Mouse (Mus musculus): Measurements from ENCODE around the gene Slc9a1. TPM values are rescaled to one million over a fixed set of nuclear protein-coding genes. Genes with fewer than 3 reads are reported as not detected.

Slc9a1 gene
- total RNA-seq, 2 experiments from 2014 or later: 10.0 to 12.8 TPM

- no peak for DNase-seq
- intact Hi-C loops (cut with DNase I; ENCODE audit: low total_unique reads): loop anchor here (5.0 to 10.0 kb wide), 2 partner anchors 110 to 197 kb away; no protein-coding TSS in a partner anchor
These were observed 52.5 kb downstream of the Slc9a1 start for GRCm38 (mm10) chr4:133421989-133422388.

GRCm38 (mm10) chr4:133422601-133423000 is 53.1 kb downstream of the Slc9a1 start:
- no peak for DNase-seq
- intact Hi-C loops (cut with DNase I; ENCODE audit: low total_unique reads): loop anchor here (5.0 to 10.0 kb wide), 2 partner anchors 110 to 198 kb away; no protein-coding TSS in a partner anchor

- peak; percentile 50 for DNase-seq
- intact Hi-C loops (cut with DNase I; ENCODE audit: low total_unique reads): loop anchor here (5.0 to 10.0 kb wide), 2 partner anchors 111 to 198 kb away; no protein-coding TSS in a partner anchor
These were observed 53.6 kb downstream of the Slc9a1 start for GRCm38 (mm10) chr4:133423108-133423507.

DNA sequence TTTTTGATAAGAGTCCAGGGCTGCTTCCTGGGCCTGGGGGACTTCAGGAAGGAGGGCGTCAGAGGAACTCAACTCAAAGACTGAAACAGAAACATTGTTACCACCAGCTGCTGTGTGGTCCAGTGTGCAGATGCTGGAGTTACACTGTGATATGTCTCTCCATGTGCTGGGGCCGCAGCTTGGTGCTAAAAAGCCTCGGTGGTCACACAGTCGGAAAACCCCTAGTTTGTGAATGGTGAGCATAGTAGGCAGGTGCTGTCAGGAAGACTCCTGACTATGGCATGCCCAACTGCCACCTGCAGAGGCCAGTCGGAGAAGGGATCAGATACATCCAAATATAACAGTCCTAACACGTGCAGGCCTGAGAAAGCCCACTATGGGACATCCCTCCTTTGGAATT is 54.2 kb downstream of the Slc9a1 start:
- intact Hi-C loops (cut with DNase I; ENCODE audit: low total_unique reads): loop anchor here (2.0 to 10.0 kb wide), 3 partner anchors 27 to 199 kb away; no protein-coding TSS in a partner anchor
- DNase-seq: no peak

DNA sequence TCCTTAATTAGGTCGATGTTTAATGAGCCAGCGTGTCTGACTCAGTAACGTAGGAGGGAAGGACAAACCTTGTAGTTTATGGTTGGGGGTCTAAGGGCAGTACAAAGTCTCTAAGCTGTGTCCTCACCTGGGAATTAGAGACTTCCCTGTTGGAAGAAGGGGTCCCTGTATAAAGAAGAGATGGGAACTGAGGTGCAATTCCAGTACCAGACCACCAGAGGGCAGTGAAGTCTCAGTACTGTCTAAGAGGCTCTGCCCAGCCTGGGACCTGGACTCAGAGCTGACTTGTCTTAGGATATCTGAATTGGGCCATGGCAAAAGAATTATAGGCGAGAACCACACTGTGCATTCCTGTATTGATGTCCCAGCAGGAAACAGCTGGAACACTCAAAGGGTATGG is 54.6 kb downstream of the Slc9a1 start:
- peak; percentile 66 for DNase-seq
- intact Hi-C loops (cut with DNase I; ENCODE audit: low total_unique reads): loop anchor here (2.0 to 10.0 kb wide), 3 partner anchors 27 to 199 kb away; no protein-coding TSS in a partner anchor

GRCm38 (mm10) chr4:133426141-133426540 is 56.6 kb downstream of the Slc9a1 start:
- intact Hi-C loops (cut with DNase I; ENCODE audit: low total_unique reads): loop anchor here (10.0 kb wide), 1 partner anchor 201 kb away; no protein-coding TSS in a partner anchor
- no peak for DNase-seq

DNA sequence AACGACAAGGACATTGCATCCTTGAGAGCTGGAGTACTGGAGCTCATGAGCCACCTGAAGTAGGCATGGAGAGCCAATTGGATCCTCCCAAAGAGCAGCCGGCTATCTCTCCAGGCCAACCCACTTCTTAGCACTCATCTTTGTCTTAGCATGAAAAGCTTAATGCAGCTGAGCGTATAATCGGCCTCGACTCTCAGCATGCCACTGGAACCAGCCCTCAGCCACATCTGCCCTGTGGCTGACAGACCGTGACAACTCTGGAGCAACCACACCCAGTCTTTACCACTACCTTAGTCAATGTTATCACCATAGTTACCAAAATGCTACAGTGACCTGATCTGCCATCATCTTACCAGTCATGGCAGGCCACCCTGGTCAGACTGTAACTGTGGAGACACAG is 62.0 kb downstream of the Slc9a1 start:
- DNase-seq: no peak
- intact Hi-C loops (cut with DNase I; ENCODE audit: low total_unique reads): no loop called here

DNA sequence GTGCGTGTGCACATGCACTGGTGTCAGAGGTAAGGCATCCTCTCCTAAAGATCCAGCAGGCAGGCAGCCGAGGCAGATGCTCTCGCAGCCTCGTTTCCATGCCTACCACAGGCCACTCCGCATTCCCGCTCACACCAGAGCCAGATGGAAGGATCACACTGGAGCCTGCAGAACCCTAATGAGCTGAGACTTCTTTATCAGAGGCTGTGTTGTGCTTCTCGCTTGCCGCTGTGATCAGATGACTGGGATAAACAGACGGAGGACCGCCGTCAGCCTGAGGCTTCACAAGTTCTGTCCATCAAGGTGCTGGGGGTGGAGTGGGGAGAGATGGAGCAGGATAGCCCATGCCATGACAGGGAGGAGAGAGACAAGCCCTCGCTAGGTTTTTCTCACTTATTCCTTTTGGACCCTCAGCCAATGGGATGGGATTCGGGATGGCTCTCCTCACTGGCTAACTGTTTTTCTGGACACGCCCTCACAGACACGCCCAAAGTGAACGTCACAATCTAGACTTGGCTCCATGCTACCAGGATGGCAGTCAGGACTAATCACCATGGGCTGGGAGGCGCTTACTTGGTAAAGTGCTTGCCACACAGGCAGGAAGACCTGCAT is 63.2 kb downstream of the Slc9a1 start:
- no peak for DNase-seq
- intact Hi-C loops (cut with DNase I; ENCODE audit: low total_unique reads): no loop called here

GRCm38 (mm10) chr4:133435921-133436320 is 66.4 kb downstream of the Slc9a1 start:
- no peak for DNase-seq
- intact Hi-C loops (cut with DNase I; ENCODE audit: low total_unique reads): no loop called here

DNA sequence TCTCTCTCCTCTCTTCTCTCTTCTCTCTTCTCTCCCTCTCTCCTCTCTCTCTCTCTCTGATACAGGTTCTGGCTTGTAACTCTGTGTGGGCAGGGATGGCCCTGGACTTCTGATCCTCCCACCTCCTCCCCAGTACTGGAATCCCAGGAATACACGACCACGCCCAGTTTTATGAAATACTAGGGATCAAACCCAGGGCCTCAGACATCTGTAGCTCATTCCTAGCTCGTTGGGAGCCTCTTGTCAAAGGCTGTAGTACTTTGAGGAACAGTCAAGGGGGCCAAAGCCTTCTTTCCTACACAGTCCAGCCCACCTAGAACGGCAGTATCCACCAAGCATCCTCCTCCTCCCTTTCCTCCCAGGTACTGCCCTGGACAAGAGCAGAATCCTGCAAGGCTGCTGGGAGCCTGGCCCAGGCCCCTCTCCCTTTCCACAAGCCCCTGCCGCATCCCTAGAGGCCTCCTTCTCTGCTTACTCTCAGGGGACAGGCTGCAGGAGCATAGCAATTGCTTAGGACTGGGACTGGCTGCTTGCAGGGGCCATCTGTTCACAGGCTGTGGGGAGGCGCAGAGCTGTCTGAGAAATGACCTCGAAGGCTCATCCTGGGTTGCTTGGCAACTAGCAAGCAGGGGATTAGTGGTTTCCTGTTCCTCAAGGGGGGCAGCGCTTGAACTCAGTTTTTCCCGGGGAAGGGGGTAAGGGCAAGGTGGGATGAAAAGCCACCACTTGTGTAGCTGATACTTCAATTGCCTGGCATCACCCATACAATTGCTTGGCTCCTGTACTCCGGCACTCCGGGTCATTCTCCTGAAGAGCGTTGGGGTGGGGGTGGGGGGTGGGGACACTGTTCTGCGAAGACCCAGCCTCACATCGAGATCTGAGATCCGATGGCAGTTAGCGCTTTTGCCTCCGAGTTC is 70.2 kb downstream of the Slc9a1 start:
- intact Hi-C loops (cut with DNase I; ENCODE audit: low total_unique reads): no loop called here

DNA sequence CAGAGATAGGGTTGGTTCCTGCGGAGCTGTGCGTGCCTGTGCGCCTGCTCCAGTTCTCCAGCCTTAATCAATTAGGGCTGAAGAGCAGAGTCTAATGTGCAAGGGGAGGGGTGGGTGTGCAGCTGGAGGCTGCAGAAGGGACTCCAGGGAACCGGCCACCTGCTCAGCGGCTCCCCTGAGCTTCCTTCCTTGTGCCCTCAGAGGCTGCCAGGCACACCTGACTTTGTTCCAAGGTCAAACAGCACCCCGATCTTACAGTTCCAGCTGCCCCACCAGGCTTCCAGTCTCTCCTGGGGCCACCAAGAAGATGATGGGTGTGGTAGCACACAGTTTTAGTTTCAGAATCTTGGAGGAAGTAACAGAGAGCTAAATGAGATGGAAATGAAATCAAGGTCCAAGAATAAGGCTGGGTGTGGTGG is 70.9 kb downstream of the Slc9a1 start:
- intact Hi-C loops (cut with DNase I; ENCODE audit: low total_unique reads): no loop called here
- DNase-seq: no peak

More for the DNA sequence above, 70.2 kb downstream of the Slc9a1 start:
- no peak for DNase-seq

GRCm38 (mm10) chr4:133442194-133442593 is 72.7 kb downstream of the Slc9a1 start:
- no peak for DNase-seq
- intact Hi-C loops (cut with DNase I; ENCODE audit: low total_unique reads): no loop called here

- no peak for DNase-seq
- intact Hi-C loops (cut with DNase I; ENCODE audit: low total_unique reads): no loop called here
These were observed 73.6 kb downstream of the Slc9a1 start for GRCm38 (mm10) chr4:133443085-133443484.

- DNase-seq: no peak
- intact Hi-C loops (cut with DNase I; ENCODE audit: low total_unique reads): no loop called here
These were observed 76.2 kb downstream of the Slc9a1 start for GRCm38 (mm10) chr4:133445727-133446126.

DNA sequence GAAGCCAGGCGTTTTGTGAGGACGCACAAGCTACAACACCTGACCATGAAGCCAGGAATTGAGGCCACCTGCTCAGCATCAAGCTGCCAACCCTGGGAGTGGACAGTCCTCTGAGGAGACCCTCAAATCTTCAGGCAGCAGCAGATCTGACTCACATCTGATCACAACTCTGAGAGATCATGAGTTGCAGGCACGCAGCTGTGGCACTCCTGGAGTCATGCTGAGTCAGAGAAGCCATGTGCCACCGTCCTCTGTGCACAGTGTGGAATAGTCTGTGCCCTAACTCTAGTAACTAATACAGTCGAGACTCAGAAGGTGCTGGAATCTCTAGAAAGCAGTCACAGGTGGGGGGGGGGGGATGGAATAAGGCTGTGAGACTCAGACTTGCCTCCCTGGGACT is 77.9 kb downstream of the Slc9a1 start:
- no peak for DNase-seq
- intact Hi-C loops (cut with DNase I; ENCODE audit: low total_unique reads): no loop called here

- DNase-seq: no peak
- intact Hi-C loops (cut with DNase I; ENCODE audit: low total_unique reads): no loop called here
These were observed 78.5 kb downstream of the Slc9a1 start for GRCm38 (mm10) chr4:133447967-133448366.

GRCm38 (mm10) chr4:133448708-133449388 is 79.3 kb downstream of the Slc9a1 start:
- no peak for DNase-seq
- intact Hi-C loops (cut with DNase I; ENCODE audit: low total_unique reads): no loop called here

- DNase-seq: no peak
- intact Hi-C loops (cut with DNase I; ENCODE audit: low total_unique reads): loop anchor here (2.0 to 10.0 kb wide), 2 partner anchors 25 to 135 kb away; no protein-coding TSS in a partner anchor
These were observed 80.2 kb downstream of the Slc9a1 start for GRCm38 (mm10) chr4:133449726-133450125.

DNA sequence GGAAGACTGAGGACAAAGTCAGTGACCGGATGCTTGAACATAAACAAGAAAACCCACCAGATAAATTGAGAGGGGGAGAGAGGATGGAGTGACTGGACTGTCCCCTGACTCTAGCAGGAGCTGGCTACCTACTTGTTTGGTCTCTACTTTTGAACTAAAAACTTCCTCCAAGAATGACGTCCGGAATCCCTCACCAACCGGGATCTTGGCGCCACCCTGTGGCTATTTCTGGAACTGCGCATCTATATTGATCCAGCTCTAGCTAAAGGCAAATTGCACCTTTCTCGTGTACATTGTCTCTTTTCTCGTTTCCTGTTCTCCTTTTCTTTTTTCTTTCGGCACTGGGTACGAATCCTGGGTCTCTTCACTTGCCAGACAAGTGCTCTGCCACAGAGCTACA is 82.0 kb downstream of the Slc9a1 start:
- intact Hi-C loops (cut with DNase I; ENCODE audit: low total_unique reads): loop anchor here (2.0 to 10.0 kb wide), 2 partner anchors 27 to 137 kb away; no protein-coding TSS in a partner anchor
- DNase-seq: peak; percentile 76

DNA sequence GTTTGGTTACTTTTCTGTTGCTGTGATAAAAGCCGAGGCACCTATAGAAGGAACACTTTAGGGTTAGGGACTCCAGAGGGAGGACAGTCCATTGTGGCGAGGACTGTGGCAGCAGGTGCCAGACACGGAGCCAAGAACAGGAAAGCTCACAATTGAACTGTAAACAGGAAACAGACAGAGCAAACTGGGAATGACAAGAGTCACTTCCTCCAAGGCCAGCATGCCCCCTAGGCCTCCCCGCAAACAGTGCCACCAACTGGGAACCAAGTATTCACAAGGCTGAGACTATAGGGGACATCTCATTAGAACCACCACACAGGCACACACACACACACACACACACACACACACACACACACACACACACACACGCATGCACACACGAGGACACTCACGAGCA is 82.9 kb downstream of the Slc9a1 start:
- DNase-seq: no peak
- intact Hi-C loops (cut with DNase I; ENCODE audit: low total_unique reads): loop anchor here (10.0 kb wide), 1 partner anchor 138 kb away; no protein-coding TSS in a partner anchor

All from gastrocnemius, postnatal 14 days (tissue).